Mouse (Mus musculus) testis, adult 2 months (tissue): ENCODE measurements around the gene Srgap1.

Source experiments
- CTCF ChIP-seq: fragments of 200-500 bp; IDR thresholded peaks from 2 replicates; pipeline ENCODE4 v1.5.1; 2012; ENCODE audit warnings: low read depth, mild to moderate bottlenecking, inconsistent platforms, low read length, moderate library complexity; ENCODE audit not compliant: control insufficient read depth, insufficient read depth, insufficient replicate concordance
- POLR2A ChIP-seq: fragments of 200-500 bp; IDR thresholded peaks from 2 replicates; pipeline ENCODE4 v1.6.1; 2012; ENCODE audit warnings: low read depth, mild to moderate bottlenecking, inconsistent platforms, low read length, moderate library complexity; ENCODE audit not compliant: control insufficient read depth

DNA sequence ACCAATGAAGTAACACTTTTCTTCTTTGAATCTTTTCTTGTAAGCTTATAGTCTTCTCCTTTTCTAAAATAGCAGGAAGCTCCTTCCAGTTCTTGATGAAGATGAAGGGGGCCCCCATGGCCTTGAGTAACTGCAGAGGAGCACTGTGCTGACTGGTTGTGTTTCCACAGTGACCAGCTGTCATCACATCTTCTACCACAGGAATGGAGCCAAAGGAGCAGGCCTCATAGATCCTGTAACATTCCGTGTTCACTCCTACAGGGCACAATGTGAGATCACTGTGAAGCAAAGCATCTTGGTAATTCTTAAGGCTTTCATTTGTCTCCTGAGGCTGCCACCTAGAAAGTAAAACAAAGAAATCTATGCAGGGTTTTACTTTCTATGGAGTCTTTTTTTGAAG is 34.2 kb upstream of the Srgap1 start:
- TF ChIP-seq POLR2A (no peak), CTCF (no peak)
